Mouse (Mus musculus): ENCODE measurements around the gene Ubxn4. TPM values are rescaled to one million over a fixed set of nuclear protein-coding genes. Genes with fewer than 3 reads are reported as not detected.
A peak's percentile ranks its signal among the peaks of the same experiment; 100 is the strongest.
"Not testable (repeated sequence)": the region's sequence is repeated elsewhere in the genome, so short reads cannot be mapped to it uniquely, and the experiment has no call there.

Ubxn4 gene
- 25.3 and 30.2 TPM in 2 replicates for polyA plus RNA-seq (2015; fragmentation: Nextera tagmentation; extraction: Ambion mirVana)

- ATAC-seq (ENCODE audit: insufficient read depth) = peak; percentile 3; the same call in 1 of the 2 replicates
- Histone ChIP-seq H3K4me1 (replicated peaks) (peaks cover 21% of the 10 kb centered on the region), H3K4me2 (peak within 1 kb of the TSS; percentile 96), H3K4me3 (replicated peaks) (peak within 1 kb of the TSS; percentile 81), H3K9ac (peak within 1 kb of the TSS; percentile 86), H3K36me3 (replicated peaks) (0 out of 2 replicates have a peak, but pooled peaks cover 5% of the 10 kb centered on the region), H3K27me3 (no peaks in the 10 kb centered on the region), H3K27ac (replicated peaks) (peak within 1 kb of the TSS; percentile 88), H3K9me3 (replicated peaks) (no peaks in the 10 kb centered on the region)
- 8% methylated on average over 10 of the region's 10 CpGs for WGBS (ENCODE audit: insufficient replicate concordance)
Observed at GRCm38 (mm10) chr1:128243627-128243995, at the start of gene Ubxn4. Gene Ubxn4 (plus strand): TSS chr1:128243964.

GRCm38 (mm10) chr1:128194011-128194410 is 49.8 kb upstream of the Ubxn4 start:
- Histone ChIP-seq H3K9me3 (replicated peaks) (no peaks in the 10 kb centered on the region), H3K4me1 (replicated peaks) (no peaks in the 10 kb centered on the region), H3K36me3 (replicated peaks) (peaks cover 56% of the 10 kb centered on the region), H3K27ac (replicated peaks) (no peak overlapping the region), H3K4me3 (replicated peaks) (no peak overlapping the region), H3K9ac (no peak overlapping the region), H3K27me3 (no peaks in the 10 kb centered on the region), H3K4me2 (no peak overlapping the region)
- WGBS (ENCODE audit: insufficient replicate concordance) = 74% methylated on average over 2 of the region's 2 CpGs
- ATAC-seq (ENCODE audit: insufficient read depth) = no peak

GRCm38 (mm10) chr1:128197353-128197752 is 46.4 kb upstream of the Ubxn4 start:
- Histone ChIP-seq H3K36me3 (replicated peaks) (peaks cover 53% of the 10 kb centered on the region), H3K4me2 (no peak overlapping the region), H3K4me3 (replicated peaks) (no peak overlapping the region), H3K27me3 (no peaks in the 10 kb centered on the region), H3K27ac (replicated peaks) (no peak overlapping the region), H3K4me1 (replicated peaks) (no peaks in the 10 kb centered on the region), H3K9ac (no peak overlapping the region), H3K9me3 (replicated peaks) (no peaks in the 10 kb centered on the region)
- WGBS (ENCODE audit: insufficient replicate concordance) = 76% methylated on average over 1 of the region's 1 CpGs
- ATAC-seq (ENCODE audit: insufficient read depth) = no peak

GRCm38 (mm10) chr1:128213261-128213660 is 30.5 kb upstream of the Ubxn4 start:
- no peak for ATAC-seq (ENCODE audit: insufficient read depth)
- WGBS (ENCODE audit: insufficient replicate concordance) = 69% methylated on average over 5 of the region's 5 CpGs
- Histone ChIP-seq H3K9me3 (replicated peaks) (no peaks in the 10 kb centered on the region), H3K27me3 (no peaks in the 10 kb centered on the region), H3K27ac (replicated peaks) (no peak overlapping the region), H3K4me1 (replicated peaks) (no peaks in the 10 kb centered on the region), H3K36me3 (replicated peaks) (peaks cover 52% of the 10 kb centered on the region), H3K4me3 (replicated peaks) (no peak overlapping the region), H3K9ac (no peak overlapping the region), H3K4me2 (no peak overlapping the region)

- no peak for ATAC-seq (ENCODE audit: insufficient read depth)
- Histone ChIP-seq H3K9ac (no peak overlapping the region), H3K36me3 (replicated peaks) (peaks cover 51% of the 10 kb centered on the region), H3K27ac (replicated peaks) (no peak overlapping the region), H3K27me3 (no peaks in the 10 kb centered on the region), H3K4me2 (no peak overlapping the region), H3K9me3 (replicated peaks) (no peaks in the 10 kb centered on the region), H3K4me3 (replicated peaks) (no peak overlapping the region), H3K4me1 (replicated peaks) (no peaks in the 10 kb centered on the region)
- WGBS (ENCODE audit: insufficient replicate concordance) = 80% methylated on average over 2 of the region's 2 CpGs
Observed at GRCm38 (mm10) chr1:128221886-128222285, 21.9 kb upstream of the Ubxn4 start.

GRCm38 (mm10) chr1:128223304-128223703 is 20.5 kb upstream of the Ubxn4 start:
- H3K27me3 ChIP-seq = no peaks in the 10 kb centered on the region
- H3K9me3 ChIP-seq (replicated peaks) = no peaks in the 10 kb centered on the region
- no peak for ATAC-seq (ENCODE audit: insufficient read depth)
- no peaks in the 10 kb centered on the region for H3K4me1 ChIP-seq (replicated peaks)
- H3K4me3 ChIP-seq (replicated peaks) = no peak overlapping the region
- 80% methylated on average over 1 of the region's 1 CpGs for WGBS (ENCODE audit: insufficient replicate concordance)
- H3K27ac ChIP-seq (replicated peaks) = no peak overlapping the region
- H3K36me3 ChIP-seq (replicated peaks) = peaks cover 47% of the 10 kb centered on the region
- no peak overlapping the region for H3K4me2 ChIP-seq
- H3K9ac ChIP-seq = no peak overlapping the region

GRCm38 (mm10) chr1:128235181-128235580 is 8.6 kb upstream of the Ubxn4 start:
- ATAC-seq (ENCODE audit: insufficient read depth) = no peak
- 89% methylated on average over 4 of the region's 4 CpGs for WGBS (ENCODE audit: insufficient replicate concordance)
- H3K9ac ChIP-seq = no peak overlapping the region
- H3K27me3 ChIP-seq = no peaks in the 10 kb centered on the region
- H3K4me2 ChIP-seq = no peak overlapping the region
- no peaks in the 10 kb centered on the region for H3K4me1 ChIP-seq (replicated peaks)
- no peak overlapping the region for H3K4me3 ChIP-seq (replicated peaks)
- H3K9me3 ChIP-seq (replicated peaks) = no peaks in the 10 kb centered on the region
- no peak overlapping the region for H3K27ac ChIP-seq (replicated peaks)
- H3K36me3 ChIP-seq (replicated peaks) = peaks cover 72% of the 10 kb centered on the region

- Histone ChIP-seq H3K36me3 (replicated peaks) (0 out of 2 replicates have a peak, but pooled peaks cover 2% of the 10 kb centered on the region), H3K4me2 (peak overlapping the region; percentile 96), H3K4me3 (replicated peaks) (peak overlapping the region; percentile 81), H3K27me3 (no peaks in the 10 kb centered on the region), H3K4me1 (replicated peaks) (peaks cover 21% of the 10 kb centered on the region), H3K27ac (replicated peaks) (peak overlapping the region; percentile 88), H3K9ac (peak overlapping the region; percentile 86), H3K9me3 (replicated peaks) (no peaks in the 10 kb centered on the region)
- ATAC-seq (ENCODE audit: insufficient read depth) = peak; percentile 93
- under 1% methylated on average over 71 of the region's 71 CpGs for WGBS (ENCODE audit: insufficient replicate concordance)
Observed at GRCm38 (mm10) chr1:128243996-128244726, 397 bp downstream of the Ubxn4 start.

GRCm38 (mm10) chr1:128244727-128245355 is 1.1 kb downstream of the Ubxn4 start:
- Histone ChIP-seq H3K4me2 (peak overlapping the region; percentile 96), H3K27me3 (no peaks in the 10 kb centered on the region), H3K9ac (peak overlapping the region; percentile 86), H3K4me1 (replicated peaks) (peaks cover 21% of the 10 kb centered on the region), H3K4me3 (replicated peaks) (peak overlapping the region; percentile 81), H3K36me3 (replicated peaks) (no peaks in the 10 kb centered on the region), H3K27ac (replicated peaks) (peak overlapping the region; percentile 88), H3K9me3 (replicated peaks) (no peaks in the 10 kb centered on the region)
- ATAC-seq (ENCODE audit: insufficient read depth) = peak; percentile 51
- 1% methylated on average over 19 of the region's 19 CpGs for WGBS (ENCODE audit: insufficient replicate concordance)

GRCm38 (mm10) chr1:128267061-128267460 is 23.3 kb downstream of the Ubxn4 start:
- not testable (repeated sequence) for H3K27me3 ChIP-seq; H3K9ac ChIP-seq; H3K4me2 ChIP-seq; ATAC-seq (ENCODE audit: insufficient read depth); H3K9me3 ChIP-seq (replicated peaks); H3K27ac ChIP-seq (replicated peaks); H3K4me1 ChIP-seq (replicated peaks); H3K4me3 ChIP-seq (replicated peaks)
- peaks cover 85% of the 10 kb centered on the region for H3K36me3 ChIP-seq (replicated peaks)
- WGBS (ENCODE audit: insufficient replicate concordance) = 65% methylated on average over 7 of the region's 7 CpGs

GRCm38 (mm10) chr1:128270731-128271130 is 27.0 kb downstream of the Ubxn4 start:
- Histone ChIP-seq H3K4me2 (no peak overlapping the region), H3K27ac (replicated peaks) (no peak overlapping the region), H3K36me3 (replicated peaks) (peaks cover 87% of the 10 kb centered on the region), H3K27me3 (no peaks in the 10 kb centered on the region), H3K4me1 (replicated peaks) (peaks cover 2% of the 10 kb centered on the region; the same call in 1 of the 2 replicates), H3K9me3 (replicated peaks) (no peaks in the 10 kb centered on the region), H3K9ac (no peak overlapping the region), H3K4me3 (replicated peaks) (no peak overlapping the region)
- no peak for ATAC-seq (ENCODE audit: insufficient read depth)
- WGBS (ENCODE audit: insufficient replicate concordance) = 80% methylated on average over 3 of the region's 3 CpGs
